Mouse (Mus musculus) B cell, adult 2 months (primary cell): ENCODE results near the gene Sun3.

ENCODE experiments used
- DNase-seq, 2 experiments: peaks; one replicate each; pipeline ENCODE4 v3.0.0; 2022

The Sun3 gene

GRCm38 (mm10) chr11:9048703-9049060 is at the start of gene Sun3:
Gene Sun3 (minus strand): TSS chr11:9048991.
- no peak for DNase-seq

- DNase-seq: no peak
These were observed 27.7 kb upstream of the Sun3 start for GRCm38 (mm10) chr11:9076444-9076843.

- DNase-seq: no peak
These were observed 11.7 kb upstream of the Sun3 start for GRCm38 (mm10) chr11:9060484-9060883.

- no peak for DNase-seq
These were observed 11.2 kb upstream of the Sun3 start for GRCm38 (mm10) chr11:9060029-9060428.

GRCm38 (mm10) chr11:9057711-9058110 is 8.9 kb upstream of the Sun3 start:
- no peak for DNase-seq

GRCm38 (mm10) chr11:9056937-9057336 is 8.1 kb upstream of the Sun3 start:
- DNase-seq: no peak

GRCm38 (mm10) chr11:9051895-9052294 is 3.1 kb upstream of the Sun3 start:
- no peak for DNase-seq

GRCm38 (mm10) chr11:9050241-9050640 is 1.4 kb upstream of the Sun3 start:
- no peak for DNase-seq

- peak; percentile 17 to 24 for DNase-seq
These were observed 634 bp downstream of the Sun3 start, which contains the start of gene Gm11992 for GRCm38 (mm10) chr11:9048011-9048702. Gene Gm11992 (plus strand): TSS chr11:9048594.

GRCm38 (mm10) chr11:9047044-9047443 is 1.7 kb downstream of the Sun3 start:
- no peak for DNase-seq

- DNase-seq: no peak
These were observed 2.2 kb downstream of the Sun3 start for GRCm38 (mm10) chr11:9046546-9046945.

- no peak for DNase-seq
These were observed 17.3 kb downstream of the Sun3 start for GRCm38 (mm10) chr11:9031530-9031929.

- no peak for DNase-seq
These were observed 23.6 kb downstream of the Sun3 start for GRCm38 (mm10) chr11:9025211-9025610.

GRCm38 (mm10) chr11:9024782-9025181 is 24.0 kb downstream of the Sun3 start:
- no peak for DNase-seq

- no peak for DNase-seq
These were observed 28.6 kb downstream of the Sun3 start for GRCm38 (mm10) chr11:9020207-9020606.

- no peak for DNase-seq
These were observed 30.1 kb downstream of the Sun3 start for GRCm38 (mm10) chr11:9018491-9019267.

- DNase-seq: no peak
These were observed 34.1 kb downstream of the Sun3 start for GRCm38 (mm10) chr11:9014740-9015139.

GRCm38 (mm10) chr11:9011348-9011747 is 37.4 kb downstream of the Sun3 start:
- DNase-seq: no peak

GRCm38 (mm10) chr11:9010853-9011339 is 37.9 kb downstream of the Sun3 start, which contains the start of gene Hus1:
Gene Hus1 (minus strand): TSS chr11:9011191.
- DNase-seq: peak; percentile 82 to 85

- DNase-seq: no peak
These were observed 38.4 kb downstream of the Sun3 start for GRCm38 (mm10) chr11:9010416-9010815.

GRCm38 (mm10) chr11:9008761-9009160 is 40.0 kb downstream of the Sun3 start:
- DNase-seq: no peak

GRCm38 (mm10) chr11:8988084-8988483 is 60.7 kb downstream of the Sun3 start:
- no peak for DNase-seq

- no peak for DNase-seq
These were observed 62.7 kb downstream of the Sun3 start for GRCm38 (mm10) chr11:8986058-8986457.

- peak; percentile 79 to 81 for DNase-seq
These were observed 65.4 kb downstream of the Sun3 start for GRCm38 (mm10) chr11:8983237-8983861.
